Mouse (Mus musculus) hindlimb bud, embryonic 11.5 days (tissue): ENCODE measurements around the gene Slc36a3.
"Not testable (repeated sequence)": the region's sequence is repeated elsewhere in the genome, so short reads cannot be mapped to it uniquely, and the experiment has no call there.

ENCODE experiments used
- DNase-seq: peaks from one replicate; pipeline ENCODE4 v3.0.0-alpha.2; 2012; ENCODE audit warnings: low read depth, low spot score; ENCODE audit errors: extremely low spot score

The Slc36a3 gene

GRCm38 (mm10) chr11:55109521-55110300 is 41.8 kb downstream of the Slc36a3 start:
- DNase-seq, result no peak

DNA sequence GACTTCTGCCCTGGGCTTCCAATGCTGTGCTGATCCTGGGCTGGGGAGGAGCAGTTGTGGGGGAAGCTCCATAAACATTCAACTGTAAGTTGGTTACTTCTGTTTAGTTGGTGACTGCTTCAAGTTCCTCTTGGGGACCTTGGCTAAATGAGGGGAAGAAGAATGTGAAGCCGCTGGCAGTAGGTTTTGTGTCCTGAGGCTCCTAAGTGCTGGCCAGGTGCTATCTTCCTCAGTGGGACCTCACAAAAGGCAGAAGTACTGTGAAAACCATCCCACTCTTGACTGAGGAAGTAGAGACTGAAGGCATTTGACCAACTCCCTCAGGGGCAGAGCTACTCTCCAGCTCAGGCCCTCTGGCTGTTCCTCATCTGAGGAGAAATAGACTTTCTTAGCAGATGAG is 44.9 kb downstream of the Slc36a3 start:
- no peak for DNase-seq

GRCm38 (mm10) chr11:55105389-55105788 is 46.1 kb downstream of the Slc36a3 start:
- DNase-seq, result no peak

DNA sequence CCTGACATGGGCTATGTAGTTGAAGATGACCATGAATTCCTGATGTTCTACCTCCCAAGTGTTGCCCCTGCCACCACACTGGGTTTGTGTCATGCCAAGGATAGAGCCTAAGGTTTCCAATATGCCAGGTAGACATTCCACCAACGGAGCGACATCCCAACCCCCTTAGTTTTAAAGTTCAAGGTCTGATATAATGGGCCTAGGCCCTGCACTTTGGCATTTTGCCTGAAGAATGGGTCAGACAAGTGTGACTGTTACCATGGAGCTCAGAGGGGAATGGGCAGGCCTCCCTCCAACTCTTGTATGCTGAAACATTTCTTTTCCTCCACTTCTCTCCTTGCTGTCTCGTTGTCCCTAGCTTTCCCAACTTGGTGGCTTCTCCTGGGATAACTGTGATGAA is 48.3 kb downstream of the Slc36a3 start:
- DNase-seq, result no peak

- no peak for DNase-seq
Measured at GRCm38 (mm10) chr11:55102015-55102414, 49.5 kb downstream of the Slc36a3 start.

GRCm38 (mm10) chr11:55099868-55100267 is 51.6 kb downstream of the Slc36a3 start:
- no peak for DNase-seq

DNA sequence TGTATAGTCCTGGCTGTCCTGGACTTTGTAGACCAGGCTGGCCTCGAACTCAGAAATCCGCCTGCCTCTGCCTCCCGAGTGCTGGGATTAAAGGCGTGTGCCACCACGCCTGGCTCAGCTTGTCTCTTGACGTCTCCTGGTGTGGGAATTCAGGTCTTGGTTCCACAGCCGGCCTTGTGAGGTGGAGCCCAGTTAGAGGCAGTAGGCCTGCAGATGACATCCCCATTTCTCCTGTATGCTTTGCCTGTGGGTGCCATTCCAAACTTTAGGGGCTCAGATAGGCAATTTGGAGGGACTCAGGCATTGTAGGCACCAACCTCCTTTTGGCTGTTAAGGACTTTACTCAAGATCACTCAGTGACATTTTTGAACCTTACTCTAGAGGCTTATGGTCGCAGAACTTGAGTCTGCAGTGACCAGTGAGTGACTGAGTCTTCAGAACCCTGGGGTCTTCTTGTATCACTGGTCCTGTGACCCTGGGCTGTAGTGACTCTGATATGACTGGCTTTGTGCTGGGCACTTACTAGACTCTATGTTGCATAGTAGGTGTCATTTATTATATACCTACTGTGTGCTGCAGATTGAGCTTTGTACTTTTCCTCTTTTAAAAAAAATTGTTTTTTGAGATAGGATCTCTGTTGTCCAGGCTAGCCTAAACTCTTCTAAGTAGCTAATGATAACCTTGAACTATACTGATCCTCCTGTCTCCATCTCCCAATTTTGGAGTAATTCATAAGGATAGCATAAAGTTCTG is 52.3 kb downstream of the Slc36a3 start:
- no peak for DNase-seq

DNA sequence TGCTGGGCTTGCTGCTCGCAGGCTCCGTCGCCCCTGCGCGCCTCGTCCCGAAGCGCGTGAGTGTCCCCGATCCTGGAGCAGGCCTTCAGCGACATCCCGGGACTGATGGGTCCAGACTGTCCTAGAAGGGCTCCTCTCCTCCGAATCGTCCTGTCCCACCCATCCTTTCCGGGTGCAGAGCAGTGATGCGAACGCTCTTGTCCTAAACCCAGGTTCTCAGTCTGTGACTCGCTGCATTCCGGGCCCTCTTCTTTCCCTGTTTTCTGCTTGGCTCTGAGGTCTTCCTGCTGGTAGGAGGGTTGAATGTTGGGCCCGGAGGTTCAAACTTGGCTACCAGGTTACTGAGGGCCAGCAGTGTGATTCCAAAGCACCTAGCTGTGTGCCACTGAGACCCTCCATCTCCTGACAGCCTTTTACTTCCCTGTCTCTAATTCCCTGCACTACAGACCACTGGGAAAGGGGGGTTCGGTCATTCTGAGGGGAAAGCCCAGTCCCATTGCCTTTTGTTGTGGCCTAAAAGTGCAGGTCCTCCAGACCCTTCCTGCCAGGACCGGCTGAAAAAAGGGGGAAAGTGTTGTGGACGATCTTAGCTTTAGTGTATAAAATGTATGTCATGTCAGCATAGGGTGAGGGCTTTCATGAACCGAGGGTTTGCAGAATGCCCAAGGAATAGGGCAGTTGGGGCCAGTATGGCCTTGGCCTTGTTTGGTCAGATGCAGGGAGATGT is 53.2 kb downstream of the Slc36a3 start:
- no peak for DNase-seq

DNA sequence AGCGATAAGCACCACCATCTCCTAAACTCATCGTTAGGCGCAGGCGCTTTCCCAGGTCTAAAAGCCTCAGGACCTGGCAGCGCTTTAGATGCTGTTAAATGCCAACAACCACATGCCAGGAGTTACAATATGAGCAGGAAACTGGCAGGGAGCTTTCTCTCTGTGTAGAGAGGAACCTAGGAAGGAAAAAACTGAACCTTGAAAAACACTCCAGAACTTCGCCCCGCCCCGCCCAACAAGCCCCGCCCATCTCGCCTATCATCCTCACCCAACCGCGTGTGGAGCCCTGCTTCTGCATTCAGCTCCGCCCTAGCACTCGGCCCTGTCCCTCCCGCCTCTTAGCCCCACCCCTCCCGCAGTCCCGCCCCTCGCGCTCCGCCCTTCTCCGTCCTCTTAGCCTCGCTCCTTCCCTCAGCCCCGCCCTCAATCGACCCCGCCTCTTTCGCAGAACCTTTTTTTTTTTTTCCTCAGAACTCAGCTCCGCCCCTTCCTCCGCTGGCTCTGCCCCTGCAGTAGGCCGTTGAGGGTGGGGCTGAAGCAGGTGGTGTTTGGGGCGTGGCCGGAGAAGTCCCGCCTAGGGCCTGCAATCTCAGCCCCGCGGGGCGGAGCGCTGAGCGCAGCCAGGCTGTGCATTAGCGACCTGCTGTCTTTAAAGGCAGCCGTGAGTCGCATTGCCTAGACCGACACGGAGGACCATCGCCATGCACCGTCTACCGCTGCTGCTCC is 53.9 kb downstream of the Slc36a3 start, which contains the start of gene Gm2a:
Gene Gm2a, plus strand, starts transcription at position 653 of the 726 bp plus-strand sequence.
- peak; percentile 88 for DNase-seq

DNA sequence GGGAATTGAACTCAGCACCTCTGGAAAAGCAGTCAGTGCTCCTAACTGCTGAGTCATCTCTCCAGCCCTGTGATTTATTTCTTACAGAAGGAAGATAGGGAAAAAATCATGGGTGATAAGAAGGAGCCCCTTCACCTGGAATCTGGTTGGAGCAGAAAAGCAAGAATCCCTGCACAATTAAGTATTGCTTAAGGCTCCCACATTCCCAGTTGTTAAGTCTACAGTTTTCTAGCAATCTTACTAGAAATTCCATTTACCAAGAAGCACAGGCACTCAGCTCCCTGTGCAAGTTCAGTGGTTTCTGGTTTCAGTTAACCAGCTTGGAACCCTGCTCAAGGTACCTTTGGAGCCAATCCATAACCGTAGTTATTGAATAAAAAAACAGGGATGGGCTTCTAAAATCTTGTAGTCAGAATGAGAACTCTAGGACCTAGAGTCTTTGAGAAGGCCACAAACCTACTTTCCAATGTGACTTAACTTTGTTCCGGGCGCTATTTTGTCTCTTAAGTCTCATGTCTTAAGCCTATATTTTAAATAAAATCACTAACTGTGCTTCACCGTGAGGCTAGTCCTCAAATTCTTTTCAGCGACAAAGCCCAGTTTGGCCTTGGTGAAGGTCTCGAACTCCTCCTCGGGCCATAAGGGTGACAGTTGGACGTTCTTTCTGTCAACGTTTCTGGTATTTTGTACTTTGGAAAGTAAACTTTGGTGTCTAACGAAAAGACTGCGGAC is 54.6 kb downstream of the Slc36a3 start:
- DNase-seq, result no peak

- not testable (repeated sequence) for DNase-seq
Measured at GRCm38 (mm10) chr11:55096296-55096695, 55.2 kb downstream of the Slc36a3 start.

- no peak for DNase-seq
Measured at GRCm38 (mm10) chr11:55093096-55093495, 58.4 kb downstream of the Slc36a3 start.

- DNase-seq, result no peak
Measured at GRCm38 (mm10) chr11:55089892-55090291, 61.6 kb downstream of the Slc36a3 start.

DNA sequence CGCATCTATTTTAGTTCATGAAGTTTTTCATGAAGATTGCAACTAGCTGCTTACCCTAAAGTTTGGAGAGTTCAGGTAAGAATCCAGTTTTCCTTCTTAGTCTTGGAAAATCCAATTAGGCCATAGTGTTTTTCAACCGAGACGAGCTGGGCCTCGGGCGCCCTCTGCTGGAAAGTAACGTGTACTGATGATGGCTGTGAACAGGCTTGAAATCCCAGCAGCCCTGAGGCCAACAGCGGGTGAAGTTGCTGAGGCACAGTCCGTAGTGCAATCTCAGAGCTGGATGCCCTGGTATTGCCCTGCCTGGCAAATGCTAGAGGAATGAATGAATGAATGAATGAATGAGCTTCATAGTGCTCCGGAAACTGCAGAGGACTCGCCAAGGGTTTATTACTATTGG is 64.5 kb downstream of the Slc36a3 start:
- DNase-seq, result no peak

GRCm38 (mm10) chr11:55085396-55085795 is 66.1 kb downstream of the Slc36a3 start:
- no peak for DNase-seq

GRCm38 (mm10) chr11:55084629-55085028 is 66.9 kb downstream of the Slc36a3 start:
- no peak for DNase-seq

- DNase-seq, result no peak
Measured at GRCm38 (mm10) chr11:55081206-55081605, 70.3 kb downstream of the Slc36a3 start.

DNA sequence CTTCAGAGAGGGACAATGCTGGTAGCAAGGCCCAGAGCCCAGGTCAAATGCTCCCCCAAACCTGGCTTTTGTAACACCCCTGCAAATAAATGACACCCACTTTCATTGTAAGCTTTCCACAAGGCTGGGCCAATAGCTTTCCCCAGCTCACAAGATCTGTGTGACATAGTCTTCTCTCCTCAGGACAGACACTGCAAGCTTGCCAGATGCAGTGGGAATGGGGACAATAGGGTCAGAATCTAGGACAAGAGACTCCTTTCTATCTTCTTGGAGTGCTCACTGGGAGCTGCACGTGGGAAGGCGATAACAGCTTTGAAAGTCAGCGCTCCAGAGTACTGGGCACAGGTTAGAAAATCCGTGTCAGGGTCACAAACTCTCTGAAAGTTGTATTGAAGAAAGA is 72.3 kb downstream of the Slc36a3 start:
- no peak for DNase-seq

DNA sequence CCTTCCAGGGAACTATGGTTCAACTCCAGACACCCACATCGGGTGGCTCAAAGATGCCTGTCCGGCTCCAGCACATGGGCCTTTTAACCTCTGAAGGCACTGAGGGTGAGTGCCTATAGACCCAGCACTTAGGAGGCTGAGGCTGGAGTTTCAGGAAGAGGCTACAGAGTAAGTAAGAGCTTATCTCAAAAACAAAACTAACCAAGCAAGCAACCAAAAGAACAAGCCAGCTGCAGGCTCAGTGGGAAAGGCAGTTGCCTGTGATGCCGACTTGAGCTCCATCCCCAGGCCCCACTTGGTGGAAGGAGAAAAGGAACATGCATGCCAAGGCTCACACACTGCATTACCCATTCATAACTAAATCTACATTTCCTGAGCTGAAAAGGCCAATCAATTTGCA is 73.0 kb downstream of the Slc36a3 start:
- DNase-seq, result no peak
